Comparison of ENCODE assay signal across 12 mouse cellular contexts in the genomic region with DNA sequence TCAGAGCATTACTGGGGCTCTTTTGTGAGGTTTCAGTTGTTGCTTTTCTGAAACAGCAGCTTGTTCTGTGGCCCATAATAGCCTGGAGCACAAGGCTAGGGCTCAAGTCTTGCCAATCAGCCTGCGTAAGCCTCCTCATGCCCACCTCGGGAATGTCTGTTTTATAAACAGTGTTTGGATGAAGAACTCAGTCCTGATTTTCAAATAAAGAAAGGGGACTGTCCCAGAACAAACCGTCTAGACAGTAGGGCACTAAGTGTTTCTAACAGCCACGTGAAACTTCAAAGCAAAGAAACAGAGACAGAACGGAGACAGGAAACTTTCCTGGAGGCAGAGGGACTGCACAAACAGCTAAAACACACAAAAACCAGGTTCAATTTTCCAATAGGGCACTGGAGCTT. TPM values are rescaled to one million over a fixed set of nuclear protein-coding genes. Genes with fewer than 3 reads are reported as not detected.
DNase-seq lines count a peak whose midpoint lies in the region; ATAC-seq and TF ChIP-seq lines count a peak whose summit lies in the region.
"Had no signal": no experiment of that assay in that cellular context is flagged by ENCODE, and none has a peak within 500 bp of the region (broad histone marks: within the 10 kb centered on the region; RNA-seq: fewer than 3 reads in every experiment).

No protein-coding gene starts in this region.

- H3K4me3 ChIP-seq in heart, embryonic 11.5 days (ENCODE audit: low read depth, low read length) = no peak overlapping the region
- no peak overlapping the region for H3K4me3 ChIP-seq in midbrain, embryonic 11.5 days (ENCODE audit: low read depth, low read length)
- no peak overlapping the region for H3K4me3 ChIP-seq in midbrain, embryonic 10.5 days
- no peak overlapping the region for H3K4me3 ChIP-seq in embryonic facial prominence, embryonic 15.5 days (replicated peaks)
- H3K4me3 ChIP-seq in olfactory bulb, adult 2 months (ENCODE audit: insufficient read depth, low read depth, low read length) = no peak overlapping the region
- H3K4me3 ChIP-seq: erythroblast, embryonic 14.5 days; heart, embryonic 12.5 days; stomach, embryonic 15.5 days had no signal

- TF ChIP-seq CTCF in olfactory bulb, adult 2 months (IDR thresholded peaks at IDR 0.05; ENCODE audit: insufficient read depth, low read depth, low read length) = no peak

- H3K9ac ChIP-seq in heart, embryonic 11.5 days (ENCODE audit: low read depth, low read length) = peak overlapping the region; percentile 22; the same call in 1 of the 2 replicates
- H3K9ac ChIP-seq in midbrain, embryonic 11.5 days (ENCODE audit: low read length) = no peak overlapping the region
- no peak overlapping the region for H3K9ac ChIP-seq in embryonic facial prominence, embryonic 15.5 days
- H3K9ac ChIP-seq: heart, embryonic 12.5 days; stomach, embryonic 15.5 days had no signal

- no peak for ATAC-seq in heart, embryonic 11.5 days (replicated peaks; ENCODE audit: insufficient number of reproducible peaks, low FRiP score, low TSS enrichment)
- no peak for ATAC-seq in midbrain, embryonic 11.5 days (ENCODE audit: low FRiP score)
- no peak for ATAC-seq in embryonic facial prominence, embryonic 15.5 days (ENCODE audit: insufficient number of reproducible peaks, low FRiP score, low TSS enrichment, low read depth)

- no peak for TF ChIP-seq POLR2A in olfactory bulb, adult 2 months (IDR thresholded peaks at IDR 0.05; ENCODE audit: insufficient read depth, low read depth, low read length)

- 45% methylated on average over 5 of the region's 5 CpGs for WGBS in heart, embryonic 11.5 days (ENCODE audit: insufficient replicate concordance)
- 64% methylated on average over 5 of the region's 5 CpGs for WGBS in midbrain, embryonic 11.5 days
- WGBS in midbrain, embryonic 10.5 days = 73% methylated on average over 5 of the region's 5 CpGs
- WGBS in embryonic facial prominence, embryonic 15.5 days = 14% methylated on average over 5 of the region's 5 CpGs
- 27% methylated on average over 5 of the region's 5 CpGs for WGBS in olfactory bulb, adult 2 months

- H3K36me3 ChIP-seq in heart, embryonic 11.5 days (ENCODE audit: control insufficient read depth, insufficient read depth, low read length) = no peaks in the 10 kb centered on the region
- peaks cover under 1% of the 10 kb centered on the region; the same call in 1 of the 2 replicates for H3K36me3 ChIP-seq in midbrain, embryonic 11.5 days (ENCODE audit: control insufficient read depth, insufficient read depth, low read length)
- peaks cover 10% of the 10 kb centered on the region for H3K36me3 ChIP-seq in midbrain, embryonic 10.5 days
- peaks cover 9% of the 10 kb centered on the region; the same call in 1 of the 2 replicates for H3K36me3 ChIP-seq in embryonic facial prominence, embryonic 15.5 days

- peaks cover 9% of the 10 kb centered on the region; the same call in 1 of the 2 replicates for H3K4me1 ChIP-seq in heart, embryonic 11.5 days (ENCODE audit: control insufficient read depth, insufficient read depth, low read length)
- no peaks in the 10 kb centered on the region for H3K4me1 ChIP-seq in midbrain, embryonic 11.5 days (ENCODE audit: control insufficient read depth, insufficient read depth, low read length)
- peaks cover 13% of the 10 kb centered on the region for H3K4me1 ChIP-seq in midbrain, embryonic 10.5 days
- H3K4me1 ChIP-seq in embryonic facial prominence, embryonic 15.5 days = peaks cover 26% of the 10 kb centered on the region
- H3K4me1 ChIP-seq in olfactory bulb, adult 2 months (ENCODE audit: control insufficient read depth, insufficient read depth, low read length) = peaks cover 12% of the 10 kb centered on the region

- no peaks in the 10 kb centered on the region for H3K9me3 ChIP-seq in heart, embryonic 11.5 days (replicated peaks; ENCODE audit: control insufficient read depth, low read length)
- H3K9me3 ChIP-seq in midbrain, embryonic 11.5 days (ENCODE audit: control insufficient read depth, low read length) = no peaks in the 10 kb centered on the region
- no peaks in the 10 kb centered on the region for H3K9me3 ChIP-seq in midbrain, embryonic 10.5 days (replicated peaks)
- H3K9me3 ChIP-seq in embryonic facial prominence, embryonic 15.5 days (replicated peaks) = no peaks in the 10 kb centered on the region
- H3K9me3 ChIP-seq: heart, embryonic 12.5 days; stomach, embryonic 15.5 days had no signal

- no peak overlapping the region for H3K4me2 ChIP-seq in heart, embryonic 11.5 days
- H3K4me2 ChIP-seq in midbrain, embryonic 11.5 days = no peak overlapping the region
- no peak overlapping the region for H3K4me2 ChIP-seq in embryonic facial prominence, embryonic 15.5 days (replicated peaks)
- H3K4me2 ChIP-seq: heart, embryonic 12.5 days; stomach, embryonic 15.5 days had no signal

- H3K27me3 ChIP-seq in heart, embryonic 11.5 days (ENCODE audit: control insufficient read depth, insufficient read depth, low read length) = no peaks in the 10 kb centered on the region
- no peaks in the 10 kb centered on the region for H3K27me3 ChIP-seq in midbrain, embryonic 11.5 days (ENCODE audit: control insufficient read depth, insufficient read depth, low read length)
- no peaks in the 10 kb centered on the region for H3K27me3 ChIP-seq in midbrain, embryonic 10.5 days (ENCODE audit: low read depth, poor library complexity, severe bottlenecking)
- H3K27me3 ChIP-seq in embryonic facial prominence, embryonic 15.5 days = no peaks in the 10 kb centered on the region
- H3K27me3 ChIP-seq: heart, embryonic 12.5 days; stomach, embryonic 15.5 days had no signal

- no peak overlapping the region for H3K27ac ChIP-seq in heart, embryonic 11.5 days (ENCODE audit: low read depth, low read length)
- H3K27ac ChIP-seq in midbrain, embryonic 11.5 days (ENCODE audit: low read depth, low read length) = no peak overlapping the region; the same call in 1 of the 2 replicates
- H3K27ac ChIP-seq in midbrain, embryonic 10.5 days (replicated peaks) = no peak overlapping the region
- H3K27ac ChIP-seq in embryonic facial prominence, embryonic 15.5 days (replicated peaks) = peak overlapping the region; percentile 71
- H3K27ac ChIP-seq in olfactory bulb, adult 2 months (ENCODE audit: insufficient read depth, low read depth, low read length) = 0 out of 2 replicates have a peak overlapping the region, but pooled peaks have one; percentile 4
- H3K27ac ChIP-seq: stomach, embryonic 15.5 days had no signal

- DNase-seq in heart, adult 9 months (ENCODE audit: low spot score in 2 of 2) = no peak
- DNase-seq in midbrain, embryonic 11.5 days (ENCODE audit: low spot score, missing footprints) = peak; percentile 76
- no peak for DNase-seq in midbrain, embryonic 10.5 days (ENCODE audit: low spot score)
- no peak for DNase-seq in thymus, postnatal 0 days (ENCODE audit: low spot score)
- DNase-seq in thymus, postnatal 10 days (ENCODE audit: low spot score in 2 of 2) = no peak
- DNase-seq: kidney, adult 8-10 months had no signal

RNA-seq across cellular contexts. Expression of gene Ralbp1, which starts 14.0 kb away (rescaled TPM):
- 46.9 and 47.5 TPM in 2 replicates for polyA plus RNA-seq in heart, embryonic 11.5 days (2014; fragmentation: Nextera tagmentation; extraction: Ambion mirVana)
- 39.5 and 45.4 TPM in 2 replicates for polyA plus RNA-seq in midbrain, embryonic 11.5 days (2014; fragmentation: Nextera tagmentation; extraction: Ambion mirVana)
- 49.3 and 51.6 TPM in 2 replicates for polyA plus RNA-seq in midbrain, embryonic 10.5 days (2016; fragmentation: Nextera tagmentation; extraction: Ambion mirVana)
- 150 and 170 TPM in 2 replicates for polyA plus RNA-seq in embryonic facial prominence, embryonic 15.5 days (2015; fragmentation: Nextera tagmentation; extraction: Ambion mirVana)
- not detected in 2 replicates for polyA plus RNA-seq in olfactory bulb, adult 2 months (2012; ENCODE audit: insufficient read depth, insufficient read length, low replicate concordance, missing spikeins)
- 94.9 and 105 TPM in 2 replicates for polyA plus RNA-seq in thymus, postnatal 0 days (2015; fragmentation: Nextera tagmentation; extraction: Ambion mirVana)

Comparison
In these comparisons a context has a peak if more than half of its experiments do, and no peak if none do; other contexts are left out.
1. H3K27ac ChIP-seq: peak in embryonic facial prominence, embryonic 15.5 days (single experiment) and olfactory bulb, adult 2 months (single experiment); none in heart, embryonic 11.5 days (single experiment), midbrain, embryonic 11.5 days (single experiment) and midbrain, embryonic 10.5 days (single experiment).
2. RNA of gene Ralbp1, which starts 14.0 kb away (polyA plus RNA-seq): 150 to 170 TPM in embryonic facial prominence, embryonic 15.5 days, 94.9 to 105 TPM in thymus, postnatal 0 days, 49.3 to 51.6 TPM in midbrain, embryonic 10.5 days, 46.9 to 47.5 TPM in heart, embryonic 11.5 days and 39.5 to 45.4 TPM in midbrain, embryonic 11.5 days; not detected in olfactory bulb, adult 2 months; every median in the first group is over 10 times any median in the second.